ENCODE assay signal across 8 mouse cellular contexts in genomic region chr6:31527897-31528296, GRCm38 (mm10). TPM values are rescaled to one million over a fixed set of nuclear protein-coding genes. Genes with fewer than 3 reads are reported as not detected.
DNase-seq lines count a peak whose midpoint lies in the region; ATAC-seq and TF ChIP-seq lines count a peak whose summit lies in the region.

No protein-coding gene starts in this region.

- H3K4me1 ChIP-seq in hindbrain, embryonic 14.5 days (replicated peaks; ENCODE audit: control insufficient read depth, insufficient read depth, low read length), result no peaks in the 10 kb centered on the region; the same call in 1 of the 2 replicates
- no peaks in the 10 kb centered on the region for H3K4me1 ChIP-seq in hindbrain, embryonic 12.5 days
- no peaks in the 10 kb centered on the region for H3K4me1 ChIP-seq in liver, postnatal 0 days (ENCODE audit: insufficient read depth)

- H3K4me3 ChIP-seq in hindbrain, embryonic 14.5 days (replicated peaks; ENCODE audit: low read length), result no peak overlapping the region
- no peak overlapping the region for H3K4me3 ChIP-seq in hindbrain, embryonic 12.5 days
- no peak overlapping the region for H3K4me3 ChIP-seq in C2C12 (ENCODE audit: insufficient read depth, poor library complexity, severe bottlenecking)
- no peak overlapping the region for H3K4me3 ChIP-seq in liver, postnatal 0 days (ENCODE audit: low read depth, low read length)

- no peak overlapping the region for H3K9ac ChIP-seq in hindbrain, embryonic 14.5 days
- H3K9ac ChIP-seq in hindbrain, embryonic 12.5 days, result no peak overlapping the region
- no peak overlapping the region for H3K9ac ChIP-seq in liver, postnatal 0 days (replicated peaks)

- in situ Hi-C loops in Patski (cut with MboI; ENCODE audit: low pct_unique_long_range_greater_than_20kb), result no loop called here

- no peak overlapping the region for H3ac ChIP-seq in C2C12 (ENCODE audit: control insufficient read depth, insufficient read length, low read depth)

- H3K79me3 ChIP-seq in C2C12 (ENCODE audit: low read depth), result no peaks in the 10 kb centered on the region

- H3K36me3 ChIP-seq in hindbrain, embryonic 14.5 days (replicated peaks; ENCODE audit: control insufficient read depth, insufficient read depth), result peaks cover 39% of the 10 kb centered on the region
- peaks cover 26% of the 10 kb centered on the region; the same call in 1 of the 2 replicates for H3K36me3 ChIP-seq in hindbrain, embryonic 12.5 days
- no peaks in the 10 kb centered on the region for H3K36me3 ChIP-seq in C2C12 (ENCODE audit: control insufficient read depth, insufficient read depth)
- no peaks in the 10 kb centered on the region; the same call in 1 of the 2 replicates for H3K36me3 ChIP-seq in liver, postnatal 0 days (replicated peaks; ENCODE audit: insufficient read depth, low read length)

- POLR2A ChIA-PET in Patski (lab: Charles Lee), result no interaction called here

- no peak for TF ChIP-seq EP300 in liver, postnatal 0 days (IDR thresholded peaks at IDR 0.05; ENCODE audit: low read depth)

- no peaks in the 10 kb centered on the region for H3K79me2 ChIP-seq in C2C12 (ENCODE audit: control insufficient read depth, insufficient read depth)

- no peaks in the 10 kb centered on the region for H3K27me3 ChIP-seq in hindbrain, embryonic 14.5 days (ENCODE audit: control insufficient read depth, insufficient read depth, low read length)
- H3K27me3 ChIP-seq in hindbrain, embryonic 12.5 days, result no peaks in the 10 kb centered on the region
- H3K27me3 ChIP-seq in C2C12 (ENCODE audit: control insufficient read depth, insufficient read depth, insufficient read length) (no peaks in the 10 kb centered on the region), Patski (no peaks in the 10 kb centered on the region)
- no peaks in the 10 kb centered on the region for H3K27me3 ChIP-seq in liver, postnatal 0 days (ENCODE audit: insufficient read depth, low read length)

- 73% methylated on average over 7 of the region's 7 CpGs for WGBS in hindbrain, embryonic 14.5 days
- WGBS in hindbrain, embryonic 12.5 days, result 72% methylated on average over 7 of the region's 7 CpGs
- 56% methylated on average over 7 of the region's 7 CpGs for WGBS in liver, postnatal 0 days (ENCODE audit: insufficient replicate concordance)

- CTCF ChIA-PET in Patski (lab: Charles Lee), result interaction anchor here (1.1 to 8.0 kb wide), 3 partner anchors 12 to 113 kb away, joined by 3 to 73 read pairs (median 7); no protein-coding TSS in a partner anchor

- DNase-seq in hindbrain, embryonic 14.5 days (ENCODE audit: low spot score), result peak; percentile 75
- no peak for DNase-seq in Patski (ENCODE audit: low read depth, low spot score)
- DNase-seq in liver, postnatal 0 days, result peak; percentile 71
- peak; percentile 59 for DNase-seq in thymus, postnatal 0 days (ENCODE audit: low spot score)

- no peak overlapping the region for H3K4me2 ChIP-seq in hindbrain, embryonic 14.5 days (replicated peaks)
- no peak overlapping the region for H3K4me2 ChIP-seq in hindbrain, embryonic 12.5 days (replicated peaks)
- no peak overlapping the region for H3K4me2 ChIP-seq in liver, postnatal 0 days (ENCODE audit: low read depth, low read length)

- H3K27ac ChIP-seq in hindbrain, embryonic 14.5 days, result no peak overlapping the region
- H3K27ac ChIP-seq in hindbrain, embryonic 12.5 days, result no peak overlapping the region
- no peak overlapping the region for H3K27ac ChIP-seq in liver, postnatal 0 days (ENCODE audit: low read depth)

- H3K9me3 ChIP-seq in hindbrain, embryonic 14.5 days (ENCODE audit: control insufficient read depth, low read length), result no peaks in the 10 kb centered on the region
- no peaks in the 10 kb centered on the region for H3K9me3 ChIP-seq in hindbrain, embryonic 12.5 days (replicated peaks)
- no peaks in the 10 kb centered on the region for H3K9me3 ChIP-seq in liver, postnatal 0 days (ENCODE audit: low read length)

- no peak for ATAC-seq in hindbrain, embryonic 14.5 days (ENCODE audit: low FRiP score)
- ATAC-seq in hindbrain, embryonic 12.5 days (ENCODE audit: low FRiP score), result no peak
- no peak for ATAC-seq in Patski
- peak; percentile 39; the same call in 1 of the 2 replicates for ATAC-seq in frontal cortex, adult (ENCODE audit: low TSS enrichment)
- ATAC-seq in liver, postnatal 0 days, result peak; percentile 62
- ATAC-seq in megakaryocyte, adult 5-6 weeks (ENCODE audit: poor library complexity, severe bottlenecking), result no peak

- TF ChIP-seq CTCF in C2C12 (IDR thresholded peaks at IDR 0.05; ENCODE audit: control insufficient read depth, insufficient read depth, insufficient read length) (peak; percentile 9), Patski (IDR thresholded peaks at IDR 0.05) (peak; percentile 84)
- peak; percentile 80 for TF ChIP-seq CTCF in liver, postnatal 0 days (IDR thresholded peaks at IDR 0.05; ENCODE audit: low read depth)

TF ChIP-seq in C2C12, 6 proteins besides CTCF, POLR2A, EP300 and RAD21:
- no peak for TF ChIP-seq MYOD1 (IDR thresholded peaks at IDR 0.05; ENCODE audit: control insufficient read depth, insufficient read length, low read depth)

RNA-seq across cellular contexts. Expression of gene Podxl, which starts 35.9 kb away (rescaled TPM):
- 8.7 and 9.8 TPM in 2 replicates for polyA plus RNA-seq in hindbrain, embryonic 14.5 days (2014; fragmentation: Nextera tagmentation; extraction: Ambion mirVana)
- polyA plus RNA-seq in hindbrain, embryonic 12.5 days (2016; fragmentation: Nextera tagmentation; extraction: Ambion mirVana), result 15.6 and 15.7 TPM in 2 replicates
- polyA plus RNA-seq in C2C12 (2012; fragmentation: generic; extraction: Trizol) (4.8 TPM), Patski (2021) (24.7 TPM)
- 1.5 and 2.8 TPM in 2 replicates for polyA plus RNA-seq in liver, postnatal 0 days (2015; fragmentation: Nextera tagmentation; extraction: Ambion mirVana)
- 1.5 and 1.6 TPM in 2 replicates for polyA plus RNA-seq in thymus, postnatal 0 days (2015; fragmentation: Nextera tagmentation; extraction: Ambion mirVana)
- not detected in 2 replicates for total RNA-seq in megakaryocyte, adult 5-6 weeks (2015)
- total RNA-seq in megakaryocyte, adult 5-6 weeks (2017), result not detected in 2 replicates

Comparison
In these comparisons a context has a peak if more than half of its experiments do, and no peak if none do; other contexts are left out.
1. ATAC-seq: peak in frontal cortex, adult (single experiment) and liver, postnatal 0 days (single experiment); none in hindbrain, embryonic 14.5 days (single experiment), hindbrain, embryonic 12.5 days (single experiment), Patski (single experiment) and megakaryocyte, adult 5-6 weeks (single experiment).
2. CTCF ChIP-seq: peak in every context shown above with its lines; median percentile 84 in Patski; 80 in liver, postnatal 0 days; 9 in C2C12.